Mouse (Mus musculus) neural tube, embryonic 11.5 days (tissue): ENCODE results near the gene Bard1. TPM values are rescaled to one million over a fixed set of nuclear protein-coding genes. Genes with fewer than 3 reads are reported as not detected.

Source experiments
- ATAC-seq: fragments of 200-750 bp; cut with Nextera tagmentation; 2 replicates; pipeline ENCODE4 v1.8.0; 2017; ENCODE audit warnings: moderate number of reproducible peaks, mild to moderate bottlenecking, moderate TSS enrichment, moderate library complexity; ENCODE audit not compliant: insufficient read depth, low FRiP score, low TSS enrichment
- DNase-seq: peaks from one replicate; pipeline ENCODE4 v3.0.0-alpha.2; 2015; ENCODE audit warnings: low spot score
- H3K27ac ChIP-seq: fragments of 300-500 bp; sonication (generic); 2 replicates; pipeline ENCODE4 v1.5.1; 2014; ENCODE audit warnings: low read depth, mild to moderate bottlenecking, low read length
- H3K27me3 ChIP-seq: fragments of 300-500 bp; sonication (generic); 2 replicates; pipeline ENCODE4 v1.6.1; 2014; ENCODE audit warnings: mild to moderate bottlenecking, low read length, mixed read lengths; ENCODE audit not compliant: control insufficient read depth, insufficient read depth
- H3K36me3 ChIP-seq: fragments of 300-500 bp; sonication (generic); 2 replicates; pipeline ENCODE4 v1.6.1; 2014; ENCODE audit warnings: mild to moderate bottlenecking, low read length, moderate library complexity, mixed read lengths; ENCODE audit not compliant: control insufficient read depth, insufficient read depth
- H3K4me1 ChIP-seq: fragments of 300-500 bp; sonication (generic); 2 replicates; pipeline ENCODE4 v1.6.1; 2014; ENCODE audit warnings: low read length, mixed read lengths; ENCODE audit not compliant: control insufficient read depth, insufficient read depth
- H3K4me2 ChIP-seq: fragments of 300-500 bp; sonication (generic); 2 replicates; pipeline ENCODE4 v1.6.1; 2014; ENCODE audit warnings: low read depth, mild to moderate bottlenecking, moderate library complexity
- H3K4me3 ChIP-seq: fragments of 300-500 bp; sonication (generic); 2 replicates; pipeline ENCODE4 v1.5.1; 2014; ENCODE audit warnings: low read depth, low read length
- H3K9ac ChIP-seq: fragments of 300-500 bp; sonication (generic); 2 replicates; pipeline ENCODE4 v1.6.1; 2014; ENCODE audit warnings: mild to moderate bottlenecking, low read length
- H3K9me3 ChIP-seq: fragments of 300-500 bp; sonication (generic); 2 replicates; pipeline ENCODE4 v1.6.1; 2016; ENCODE audit warnings: low read length; ENCODE audit not compliant: control insufficient read depth
- WGBS: fragments of 180-500 bp; shearing (Covaris S2); extraction: QIAGEN DNeasy Blood & Tissue Kit; methylation state at CpG from one replicate; pipeline ENCODE4 v1.1.7; 2014; 5-methylcytosine and 5-hydroxymethylcytosine counted together
- polyA plus RNA-seq: library from polyadenylated mRNA; unstranded; fragments of >200 nt; fragmentation: Nextera tagmentation; extraction: Ambion mirVana; gene quantifications from 2 replicates; pipeline ENCODE4 v1.2.1, GENCODE M21; 2014

The Bard1 gene
- 2.1 and 2.5 TPM in 2 replicates for polyA plus RNA-seq

- Histone ChIP-seq H3K9ac (peak within 1 kb of the TSS; percentile 76), H3K27me3 (no peaks in the 10 kb centered on the region), H3K36me3 (no peaks in the 10 kb centered on the region), H3K4me1 (0 out of 2 replicates have a peak, but pooled peaks cover 2% of the 10 kb centered on the region), H3K4me3 (peak within 1 kb of the TSS; percentile 82), H3K4me2 (peak within 1 kb of the TSS; percentile 67), H3K9me3 (no peaks in the 10 kb centered on the region), H3K27ac (peak within 1 kb of the TSS; percentile 63)
- WGBS: under 1% methylated on average over 63 of the region's 69 CpGs
- DNase-seq (peak; percentile 95), ATAC-seq (peak; percentile 96)
These were observed at the start of gene Bard1 for GRCm38 (mm10) chr1:71102344-71103173. Bard1 (minus strand) TSS chr1:71103146.

GRCm38 (mm10) chr1:71127171-71127570 is 24.2 kb upstream of the Bard1 start:
- ATAC-seq (no peak), DNase-seq (no peak)
- Histone ChIP-seq H3K9me3 (no peaks in the 10 kb centered on the region), H3K27me3 (no peaks in the 10 kb centered on the region), H3K4me3 (no peak overlapping the region), H3K4me2 (no peak overlapping the region), H3K4me1 (no peaks in the 10 kb centered on the region), H3K9ac (no peak overlapping the region), H3K27ac (no peak overlapping the region), H3K36me3 (no peaks in the 10 kb centered on the region)
- 95% methylated on average over 4 of the region's 4 CpGs for WGBS

DNA sequence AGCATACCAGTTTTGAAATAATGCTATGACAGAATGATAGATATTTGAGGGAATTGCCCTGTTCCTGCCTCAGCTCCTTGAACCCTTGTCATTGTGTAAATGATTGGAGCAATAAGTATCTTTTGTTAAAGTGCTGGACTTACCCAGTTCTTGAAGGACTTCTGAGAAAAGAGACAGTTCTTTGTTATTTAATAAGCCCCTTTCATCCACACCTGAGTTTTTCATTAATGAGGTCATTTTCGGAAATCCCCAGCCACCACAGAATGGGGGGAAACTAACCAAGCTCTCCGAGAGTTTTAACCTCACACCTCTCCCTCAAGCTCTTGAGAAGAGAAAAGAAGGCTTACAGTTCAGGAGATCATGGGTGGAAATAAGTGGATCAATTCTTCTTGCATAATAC is 15.6 kb upstream of the Bard1 start:
- H3K36me3 ChIP-seq: no peaks in the 10 kb centered on the region
- no peak for ATAC-seq
- no peaks in the 10 kb centered on the region for H3K4me1 ChIP-seq
- 66% methylated on average over 2 of the region's 2 CpGs for WGBS
- no peak overlapping the region for H3K4me2 ChIP-seq
- H3K27ac ChIP-seq: no peak overlapping the region
- H3K9me3 ChIP-seq: no peaks in the 10 kb centered on the region
- no peak overlapping the region for H3K4me3 ChIP-seq
- DNase-seq: no peak
- no peak overlapping the region for H3K9ac ChIP-seq
- no peaks in the 10 kb centered on the region for H3K27me3 ChIP-seq

DNA sequence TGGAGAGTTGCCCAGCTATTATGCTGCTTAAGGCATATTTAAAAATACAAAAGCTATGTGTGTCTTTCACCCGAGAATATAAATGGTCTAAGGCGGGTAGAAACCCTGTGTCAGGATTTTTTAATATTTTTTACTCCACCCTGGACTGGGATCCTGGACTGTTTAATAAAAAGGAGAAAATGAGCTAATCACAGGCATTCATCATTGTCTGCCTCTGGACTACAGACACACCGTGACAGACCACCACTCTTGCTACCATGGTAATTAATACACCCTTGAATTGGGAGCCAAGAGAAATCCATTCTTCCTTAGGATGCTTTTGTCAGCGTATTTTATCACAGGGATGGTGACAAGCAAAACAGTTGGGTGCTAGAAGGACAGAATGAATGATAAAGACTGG is 14.3 kb upstream of the Bard1 start:
- H3K4me1 ChIP-seq: no peaks in the 10 kb centered on the region
- ATAC-seq: peak; percentile 55; the same call in 1 of the 2 replicates
- H3K9ac ChIP-seq: no peak overlapping the region
- H3K4me2 ChIP-seq: no peak overlapping the region
- H3K4me3 ChIP-seq: no peak overlapping the region
- H3K27me3 ChIP-seq: no peaks in the 10 kb centered on the region
- no peak for DNase-seq
- H3K36me3 ChIP-seq: no peaks in the 10 kb centered on the region
- H3K27ac ChIP-seq: no peak overlapping the region
- no peaks in the 10 kb centered on the region for H3K9me3 ChIP-seq
- 54% methylated on average over 4 of the region's 4 CpGs for WGBS

DNA sequence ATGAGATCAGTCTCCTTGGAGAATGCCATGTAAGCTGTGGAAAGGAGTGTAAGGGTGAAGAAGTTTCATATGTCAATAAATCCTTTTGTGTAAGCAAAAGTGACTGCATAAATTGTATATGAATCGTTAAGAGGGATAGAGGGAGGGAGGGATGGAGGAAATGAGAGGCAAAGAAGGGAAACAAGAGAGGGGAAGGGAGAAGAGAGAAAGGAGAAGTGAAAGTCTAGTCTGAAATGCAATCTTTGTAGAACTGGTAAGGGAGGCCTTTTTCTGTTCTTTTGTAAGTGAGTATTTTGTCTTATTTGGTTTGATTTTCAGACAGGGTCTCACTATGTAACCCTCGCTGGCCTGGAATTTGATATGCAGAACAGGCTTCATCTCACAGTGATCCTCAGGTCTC is 12.8 kb upstream of the Bard1 start:
- DNase-seq (no peak), ATAC-seq (no peak)
- Histone ChIP-seq H3K9me3 (no peaks in the 10 kb centered on the region), H3K4me1 (no peaks in the 10 kb centered on the region), H3K9ac (no peak overlapping the region), H3K4me2 (no peak overlapping the region), H3K4me3 (no peak overlapping the region), H3K27ac (no peak overlapping the region), H3K27me3 (no peaks in the 10 kb centered on the region), H3K36me3 (no peaks in the 10 kb centered on the region)
- WGBS: 78% methylated on average over 2 of the region's 2 CpGs

DNA sequence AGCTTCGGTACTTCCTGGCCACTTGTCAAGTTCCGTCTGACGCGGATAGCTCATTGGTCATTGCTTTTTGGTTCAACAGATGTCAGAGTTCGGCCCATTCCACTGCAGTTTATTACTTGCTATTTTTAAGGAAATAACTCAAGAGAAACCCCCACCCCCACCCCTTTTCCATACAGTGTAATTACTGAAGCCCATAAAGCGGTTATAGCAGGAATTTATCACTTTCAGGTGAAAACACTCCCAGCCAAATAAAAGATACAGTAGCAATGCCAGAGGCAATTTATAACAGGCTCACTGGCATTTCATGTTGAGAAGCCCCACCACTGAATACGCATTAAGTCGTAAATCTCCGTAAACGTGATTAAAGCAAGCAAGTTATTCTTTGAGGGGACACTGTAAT is 6.9 kb upstream of the Bard1 start:
- DNase-seq: no peak
- Histone ChIP-seq H3K4me3 (no peak overlapping the region), H3K9me3 (no peaks in the 10 kb centered on the region), H3K27me3 (no peaks in the 10 kb centered on the region), H3K4me1 (no peaks in the 10 kb centered on the region), H3K4me2 (no peak overlapping the region), H3K9ac (no peak overlapping the region), H3K27ac (no peak overlapping the region), H3K36me3 (no peaks in the 10 kb centered on the region)
- WGBS: 45% methylated on average over 10 of the region's 10 CpGs
- ATAC-seq: no peak

- DNase-seq (no peak), ATAC-seq (no peak)
- H3K27ac ChIP-seq: no peak overlapping the region
- no peaks in the 10 kb centered on the region for H3K36me3 ChIP-seq
- H3K27me3 ChIP-seq: no peaks in the 10 kb centered on the region
- no peak overlapping the region for H3K9ac ChIP-seq
- H3K9me3 ChIP-seq: no peaks in the 10 kb centered on the region
- WGBS: 96% methylated on average over 6 of the region's 6 CpGs
- no peak overlapping the region for H3K4me3 ChIP-seq
- H3K4me2 ChIP-seq: no peak overlapping the region
- H3K4me1 ChIP-seq: no peaks in the 10 kb centered on the region
These were observed 3.2 kb upstream of the Bard1 start for GRCm38 (mm10) chr1:71106127-71106526.

GRCm38 (mm10) chr1:71105724-71106123 is 2.8 kb upstream of the Bard1 start:
- H3K9ac ChIP-seq: no peak overlapping the region
- WGBS: 93% methylated on average over 8 of the region's 8 CpGs

More at GRCm38 (mm10) chr1:71105724-71106123, 2.8 kb upstream of the Bard1 start:
- DNase-seq (no peak), ATAC-seq (no peak)
- H3K27ac ChIP-seq: no peak overlapping the region
- H3K4me2 ChIP-seq: no peak overlapping the region
- H3K27me3 ChIP-seq: no peaks in the 10 kb centered on the region
- no peaks in the 10 kb centered on the region for H3K4me1 ChIP-seq
- no peaks in the 10 kb centered on the region for H3K9me3 ChIP-seq
- no peak overlapping the region for H3K4me3 ChIP-seq
- no peaks in the 10 kb centered on the region for H3K36me3 ChIP-seq
